Mouse (Mus musculus) brain, embryonic 14.5 days (tissue): ENCODE results near the gene Cdh13. TPM values are rescaled to one million over a fixed set of nuclear protein-coding genes. Genes with fewer than 3 reads are reported as not detected.

ENCODE experiments used
- DNase-seq: peaks from one replicate; pipeline ENCODE4 v3.0.0-alpha.2; 2011; ENCODE audit warnings: low read depth
- CTCF ChIP-seq: fragments of 200-500 bp; IDR thresholded peaks from 2 replicates; pipeline ENCODE4 v1.5.1; 2012; ENCODE audit warnings: inconsistent platforms, mild to moderate bottlenecking, moderate library complexity, borderline replicate concordance; ENCODE audit not compliant: insufficient read depth, insufficient read length; ENCODE audit errors: extremely low read depth
- POLR2A ChIP-seq: fragments of 200-500 bp; IDR thresholded peaks from 2 replicates; pipeline ENCODE4 v1.6.1; 2012; ENCODE audit warnings: mild to moderate bottlenecking, inconsistent platforms, borderline replicate concordance; ENCODE audit not compliant: poor library complexity, insufficient read depth, insufficient read length, severe bottlenecking; ENCODE audit errors: extremely low read depth
- polyA plus RNA-seq: library from polyadenylated mRNA; depleted of rRNA; stranded (reverse); fragments of >200 nt; gene quantifications from 2 replicates; pipeline ENCODE4 v1.2.3, GENCODE M21; 2012

Cdh13 gene
- polyA plus RNA-seq, 1 experiment = 58.5 TPM

DNA sequence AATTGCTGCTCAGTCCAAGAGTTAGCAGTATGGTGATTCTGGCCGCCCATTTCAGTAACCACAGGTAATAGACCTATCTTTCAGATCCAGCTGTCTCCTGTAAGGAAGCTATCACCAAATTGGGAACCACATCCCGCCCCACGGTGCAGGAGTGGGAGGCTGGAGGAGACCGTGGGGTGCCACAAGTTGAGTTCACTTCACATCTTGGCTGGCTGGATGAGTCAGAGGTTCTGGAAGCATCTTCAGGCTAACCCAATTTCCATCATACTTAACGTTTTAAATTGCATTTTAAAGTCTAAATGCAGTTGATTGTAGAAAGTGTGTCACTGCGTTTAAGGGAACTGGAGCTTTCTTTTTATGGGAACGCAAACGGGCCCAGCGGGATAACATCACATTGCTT lies 511.4 kb downstream of the Cdh13 start:
- DNase-seq = no peak
- no peak for TF ChIP-seq CTCF
- no peak for TF ChIP-seq POLR2A

DNA sequence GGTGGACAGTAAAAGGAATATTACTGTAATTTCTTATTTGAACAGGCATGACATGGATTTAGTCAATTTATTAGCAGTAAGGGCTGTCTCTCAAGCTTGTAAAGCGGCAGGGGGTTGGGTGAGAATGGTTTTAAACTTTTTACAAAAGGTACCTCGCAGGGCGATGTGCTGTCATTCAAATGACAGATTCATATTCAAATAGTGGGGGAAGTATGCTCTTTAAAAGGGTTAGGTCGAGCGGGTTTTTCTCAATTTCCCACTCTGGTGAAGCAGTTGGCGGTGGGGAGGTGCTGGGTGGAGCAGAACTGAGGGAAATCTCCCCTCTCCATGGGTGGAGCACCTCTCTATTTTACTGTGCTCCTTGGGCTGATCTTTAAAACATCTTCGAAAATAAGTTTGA lies 513.0 kb downstream of the Cdh13 start:
- TF ChIP-seq CTCF (no peak), POLR2A (no peak)
- no peak for DNase-seq

DNA sequence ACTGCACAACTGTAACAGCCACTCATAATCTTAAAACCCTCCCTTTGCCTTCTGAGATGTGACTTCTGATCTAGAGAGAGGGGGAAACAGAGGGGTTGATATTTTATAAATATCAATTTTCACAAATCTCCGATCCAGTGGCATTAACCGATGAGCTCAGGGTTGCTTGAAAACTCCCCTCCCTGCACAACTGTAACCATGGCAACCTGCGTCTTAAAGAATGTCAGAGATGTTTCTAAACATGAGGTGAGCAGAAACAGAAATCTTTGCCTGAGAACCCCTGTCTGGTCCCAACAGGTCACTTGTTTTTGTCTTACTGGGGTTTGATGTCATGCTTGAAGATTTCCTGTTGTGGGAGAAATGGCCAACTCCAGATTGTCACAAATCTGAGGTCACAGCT lies 513.6 kb downstream of the Cdh13 start:
- peak; percentile 53 for DNase-seq

DNA sequence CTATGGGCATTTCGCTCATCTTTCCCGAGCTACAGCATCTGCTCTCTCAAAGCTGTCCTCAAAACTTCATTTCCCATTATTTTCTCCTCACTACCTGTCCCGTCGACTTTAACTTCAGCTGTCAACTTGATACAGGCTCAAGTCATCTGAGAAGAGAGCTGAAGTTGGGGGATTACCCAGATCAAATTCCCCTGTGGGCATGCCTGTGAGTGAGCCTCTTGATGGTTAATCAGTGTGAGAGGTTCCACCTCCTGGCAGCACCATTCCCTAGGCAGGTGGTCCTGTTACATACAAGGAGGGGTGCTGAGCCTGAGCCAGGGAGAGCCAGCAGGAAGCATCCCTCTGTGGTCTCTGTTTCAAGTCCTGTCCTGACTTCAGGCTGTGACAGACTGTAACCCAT lies 519.6 kb downstream of the Cdh13 start:
- no peak for DNase-seq
- no peak for TF ChIP-seq POLR2A
- no peak for TF ChIP-seq CTCF

More for the DNA sequence above, 513.6 kb downstream of the Cdh13 start:
- TF ChIP-seq CTCF (no peak), POLR2A (no peak)

DNA sequence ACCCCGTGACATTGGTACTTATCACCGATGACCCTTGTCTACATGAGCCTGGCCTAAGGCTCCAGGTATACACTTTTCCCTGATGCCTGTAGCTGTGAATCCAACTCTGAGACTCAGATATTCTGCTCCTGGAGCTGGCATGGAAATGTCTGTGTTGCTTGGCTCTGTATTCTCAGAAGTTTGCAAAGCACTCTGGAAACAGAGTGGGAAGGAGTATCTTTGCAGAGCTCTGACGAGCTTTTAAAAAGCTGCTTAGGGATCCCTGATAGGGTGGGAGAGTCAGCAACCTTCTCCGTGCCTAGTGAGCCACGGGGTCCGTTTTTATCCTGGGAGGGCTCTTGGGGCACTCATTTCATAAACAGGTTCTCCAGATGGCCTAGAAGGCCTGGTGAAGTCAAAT lies 526.1 kb downstream of the Cdh13 start:
- TF ChIP-seq CTCF (no peak), POLR2A (no peak)

DNA sequence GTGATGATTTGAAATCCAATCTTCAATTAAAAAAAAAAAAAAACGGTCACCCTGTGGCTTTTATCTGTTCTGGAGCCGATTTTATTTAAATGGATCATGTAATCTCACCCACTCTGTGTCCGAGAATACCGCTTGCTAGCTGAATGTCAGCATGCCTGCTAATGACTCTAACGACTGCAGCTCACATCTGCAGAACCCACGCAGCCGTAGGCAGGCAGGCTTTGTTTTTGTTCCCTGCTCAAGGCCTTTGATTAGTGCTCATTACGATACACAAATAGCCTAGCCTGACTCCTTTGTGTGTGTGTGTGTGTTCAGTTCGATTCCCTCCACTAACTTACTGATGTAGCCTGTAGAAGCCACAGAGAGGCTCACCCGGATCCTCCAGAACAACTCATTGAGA lies 531.5 kb downstream of the Cdh13 start:
- DNase-seq = peak; percentile 74
- no peak for TF ChIP-seq CTCF
- no peak for TF ChIP-seq POLR2A

More for the DNA sequence above, 526.1 kb downstream of the Cdh13 start:
- DNase-seq = no peak

DNA sequence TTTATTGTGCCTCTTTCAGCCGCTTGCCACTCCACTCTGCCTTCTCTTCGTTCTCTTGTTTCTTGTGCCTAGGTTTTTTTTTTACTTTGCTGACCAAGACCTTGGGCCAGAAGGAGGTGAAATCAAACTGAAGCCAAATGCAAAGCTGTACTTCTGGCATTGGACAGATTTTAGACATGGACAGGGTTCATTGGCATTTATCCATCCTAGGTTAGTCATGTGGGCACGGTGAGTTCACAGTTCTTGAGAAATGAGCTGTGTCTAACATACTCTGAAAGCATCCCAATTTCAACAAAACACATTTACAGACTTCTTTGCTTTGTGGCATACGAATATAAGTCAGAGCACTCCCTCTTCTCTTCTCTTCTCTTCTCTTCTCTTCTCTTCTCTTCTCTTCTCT lies 543.2 kb downstream of the Cdh13 start:
- TF ChIP-seq CTCF = no peak
- no peak for TF ChIP-seq POLR2A
- no peak for DNase-seq

DNA sequence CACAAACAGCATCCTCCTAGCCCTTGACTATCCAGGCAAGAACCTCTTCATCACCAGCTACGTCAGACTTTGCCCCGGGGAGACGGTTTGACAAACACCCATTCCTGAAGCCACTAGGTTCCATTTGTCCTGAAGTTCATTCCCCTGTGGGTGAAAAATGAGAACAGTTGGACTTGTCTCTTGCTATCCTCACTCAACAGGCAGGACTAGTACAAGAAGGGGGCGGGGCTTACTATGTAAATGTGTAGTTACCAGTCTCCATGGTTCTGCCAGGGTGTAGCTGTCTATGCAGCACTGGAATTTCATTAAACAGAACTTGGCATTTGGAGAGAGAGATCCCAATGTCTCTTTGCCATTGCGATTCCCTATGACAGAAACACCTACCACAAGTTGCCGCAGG lies 544.2 kb downstream of the Cdh13 start:
- DNase-seq = no peak
- no peak for TF ChIP-seq CTCF
- no peak for TF ChIP-seq POLR2A

DNA sequence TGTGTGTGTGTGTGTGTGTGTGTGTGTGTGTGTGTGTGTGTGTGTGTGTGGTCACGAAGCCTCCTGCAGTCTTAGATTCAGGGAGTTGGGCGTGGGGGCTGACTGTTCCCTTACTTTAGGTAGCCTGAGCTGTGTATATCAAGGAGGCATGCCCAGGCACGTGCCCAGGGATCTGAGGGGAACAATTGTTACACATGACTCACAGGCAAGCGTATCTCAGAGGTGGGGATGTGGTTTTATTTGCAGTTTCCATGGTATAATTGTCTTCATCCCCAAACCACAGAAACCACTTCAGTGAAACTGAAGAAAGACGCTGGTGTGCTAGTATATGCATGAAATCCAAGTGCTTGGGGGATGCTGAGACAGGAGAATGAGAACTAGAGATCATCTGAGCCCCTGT lies 546.8 kb downstream of the Cdh13 start:
- no peak for DNase-seq
- TF ChIP-seq CTCF (no peak), POLR2A (no peak)

DNA sequence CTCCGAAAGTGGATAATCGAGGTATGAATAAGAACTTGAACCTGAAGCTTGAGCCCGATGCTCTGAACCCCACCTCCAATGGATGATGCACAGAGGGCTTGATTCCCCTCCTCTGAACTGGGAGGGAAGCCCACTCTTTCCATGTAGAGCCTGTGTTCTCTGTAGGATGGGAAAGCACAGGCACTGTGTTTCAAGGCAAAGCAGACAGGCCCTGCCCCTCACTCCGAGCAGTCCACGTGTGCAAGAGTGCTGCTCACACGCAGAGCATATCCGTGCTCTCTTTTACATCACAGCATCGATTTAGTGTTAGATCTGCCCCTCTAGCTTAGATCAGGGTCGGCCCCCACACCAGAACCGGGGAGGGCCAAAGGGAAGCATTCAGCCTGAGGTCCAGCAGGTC lies 547.5 kb downstream of the Cdh13 start:
- DNase-seq = no peak
- TF ChIP-seq POLR2A = no peak
- no peak for TF ChIP-seq CTCF

DNA sequence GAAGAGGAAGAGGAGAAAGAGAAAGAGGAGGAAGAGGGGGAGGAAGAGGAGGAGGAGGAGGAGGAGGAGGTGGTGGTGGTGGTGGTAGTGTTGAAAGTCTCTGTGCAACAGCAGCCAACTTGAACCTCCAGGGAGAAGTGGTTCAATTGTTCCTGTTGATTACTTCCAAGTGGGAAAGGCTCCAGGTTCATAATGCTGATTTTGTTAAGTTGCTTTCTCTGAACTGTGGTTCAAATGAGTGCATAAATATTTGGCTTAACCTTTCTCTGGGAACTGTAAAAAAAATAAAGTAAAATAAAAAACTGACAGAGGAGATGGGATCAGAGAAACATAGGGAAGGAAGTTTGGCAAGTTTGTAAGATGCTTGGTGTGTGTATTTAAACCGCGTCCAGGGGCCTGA lies 555.3 kb downstream of the Cdh13 start:
- DNase-seq = no peak
- TF ChIP-seq CTCF (no peak), POLR2A (no peak)

DNA sequence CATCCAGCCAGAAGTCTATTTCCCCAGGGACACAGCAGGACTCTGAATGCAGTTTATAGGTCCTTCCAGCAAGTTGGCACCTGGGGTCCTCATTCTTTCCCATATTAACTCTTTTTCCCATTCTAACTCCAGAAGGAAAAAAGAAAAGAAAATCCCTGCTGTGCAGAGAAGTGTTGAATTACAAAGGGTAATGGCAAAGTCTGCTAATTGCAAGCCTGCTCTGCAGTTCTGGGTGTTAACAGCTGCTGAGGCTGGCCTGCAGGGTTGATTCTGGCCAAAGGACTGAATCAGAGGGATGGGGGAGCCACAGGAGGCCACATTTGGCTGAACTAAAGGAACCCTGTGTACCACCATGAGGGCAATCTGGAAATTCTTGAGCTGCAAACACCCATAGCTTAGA lies 562.2 kb downstream of the Cdh13 start:
- no peak for TF ChIP-seq POLR2A
- TF ChIP-seq CTCF = no peak
- DNase-seq = peak; percentile 72

DNA sequence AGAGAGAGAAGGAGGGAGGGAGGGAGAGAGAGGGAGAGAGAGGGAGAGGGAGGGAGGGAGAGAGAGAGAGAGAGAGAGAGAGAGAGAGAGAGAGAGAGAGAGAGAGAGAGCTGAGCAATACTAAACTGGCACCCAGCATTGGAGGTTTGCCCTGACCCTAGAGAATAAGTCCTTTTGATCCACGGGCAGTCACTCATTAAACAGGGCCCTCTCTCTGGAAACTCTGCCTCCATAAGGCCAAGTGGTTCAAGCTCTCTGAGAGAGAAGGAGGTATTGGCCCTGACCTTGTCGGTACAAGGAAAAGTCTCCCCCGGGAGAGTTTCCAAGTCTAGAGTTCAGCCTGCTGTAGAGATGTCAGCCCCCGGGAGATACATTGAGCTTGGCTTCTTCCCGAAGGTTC lies 564.5 kb downstream of the Cdh13 start:
- TF ChIP-seq POLR2A = no peak
- no peak for TF ChIP-seq CTCF
- no peak for DNase-seq

DNA sequence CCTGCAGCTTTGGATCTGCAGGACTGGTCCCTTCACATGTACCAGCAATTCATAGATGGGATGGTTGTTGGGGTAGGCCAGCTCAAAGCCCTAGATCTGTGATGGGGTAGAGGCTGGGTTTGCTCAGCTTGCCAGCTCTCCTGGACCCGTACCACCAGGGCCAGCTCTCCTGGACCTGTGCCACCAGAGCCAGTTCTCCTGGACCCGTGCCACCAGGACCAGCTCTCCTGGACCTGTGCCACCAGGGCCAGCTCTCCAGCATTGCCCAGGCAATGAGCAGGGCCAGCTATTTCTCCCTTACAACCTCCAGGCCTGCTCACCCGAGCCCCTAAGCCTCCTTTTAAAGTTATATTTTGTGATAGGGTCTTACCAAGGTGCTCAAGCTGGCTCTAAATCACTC lies 566.0 kb downstream of the Cdh13 start:
- DNase-seq = no peak
- TF ChIP-seq CTCF (no peak), POLR2A (no peak)

DNA sequence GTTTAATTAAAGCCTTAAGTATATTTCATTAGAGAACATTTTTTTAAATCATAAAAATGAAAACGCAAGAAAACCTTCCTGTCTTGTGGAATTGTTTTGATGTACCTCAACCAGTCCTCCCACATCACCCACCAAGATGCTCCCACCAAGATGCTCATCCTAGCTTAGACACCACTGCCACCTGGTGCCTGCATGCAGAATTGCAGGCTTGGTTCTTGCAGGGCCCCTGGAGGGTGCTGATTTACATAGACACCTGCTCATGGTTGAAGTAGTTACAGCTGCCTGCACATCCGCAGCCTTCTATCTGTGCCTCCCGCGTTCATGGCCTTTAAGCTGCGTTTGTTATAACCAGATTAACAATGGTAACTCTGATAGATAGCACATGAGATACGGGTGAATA lies 566.8 kb downstream of the Cdh13 start:
- no peak for TF ChIP-seq POLR2A
- TF ChIP-seq CTCF = peak; percentile 95

More for the DNA sequence above, 566.8 kb downstream of the Cdh13 start:
- DNase-seq = peak; percentile 92
